Mouse (Mus musculus): ENCODE data around the gene Cd1d1. TPM values are rescaled to one million over a fixed set of nuclear protein-coding genes. Genes with fewer than 3 reads are reported as not detected.
A peak's percentile ranks its signal among the peaks of the same experiment; 100 is the strongest.
"Not testable (repeated sequence)": the region's sequence is repeated elsewhere in the genome, so short reads cannot be mapped to it uniquely, and the experiment has no call there.

The Cd1d1 gene
- total RNA-seq (2021) (100 to 1,000 TPM in 1 of 2 experiments, 10 to 100 TPM in 1; 76.1 to 352 TPM), polyA plus RNA-seq (2012; rRNA removed) (167 and 252 TPM in 2 replicates)
- long read RNA-seq, transcript Cd1d1-201 (6 exons, 1,946 nt): major isoform, 45 of 55 reads
- long read RNA-seq, partial matches to known transcripts: 4 of 55 reads
- long read RNA-seq, other reads (novel, unspliced or antisense): 5 of 55 reads

DNA sequence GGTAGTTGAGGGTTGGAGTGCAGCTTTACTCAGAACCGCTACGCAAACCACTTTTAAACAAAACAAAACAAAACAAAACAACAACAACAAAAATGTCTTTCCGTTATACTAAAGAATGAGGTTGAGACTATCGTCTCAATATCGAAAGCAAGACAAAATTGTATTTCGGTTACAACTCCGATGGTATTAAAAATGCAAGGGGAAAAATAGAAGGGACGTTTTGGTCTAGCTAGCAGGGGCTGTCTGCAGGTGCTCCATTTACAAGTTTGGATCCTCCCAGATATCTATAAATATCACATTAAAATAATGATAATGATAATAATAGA lies at the start of gene Cd1d1:
Cd1d1 (minus strand) TSS at position 27 of the 326 bp plus-strand sequence.
- no peak for DNase-seq

DNA sequence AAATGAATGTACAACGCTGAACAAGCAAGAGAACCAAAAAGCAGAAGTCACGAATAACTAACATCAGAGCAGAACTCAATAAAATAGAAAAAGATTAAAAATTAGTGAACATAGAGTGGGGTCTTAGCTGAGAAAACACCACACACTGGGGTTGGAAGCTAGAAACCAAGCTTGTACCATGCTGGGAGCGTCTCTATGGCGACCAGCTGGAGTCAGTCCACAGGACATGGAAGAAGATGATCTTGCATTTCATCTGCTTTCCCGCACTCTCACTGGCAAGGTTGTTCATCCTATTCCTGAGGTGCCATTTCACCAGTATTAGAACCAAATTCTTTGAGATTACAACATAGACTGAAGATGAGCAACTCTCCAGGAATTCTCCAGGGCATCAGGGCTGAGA lies 48.6 kb upstream of the Cd1d1 start:
- DNase-seq: no peak

DNA sequence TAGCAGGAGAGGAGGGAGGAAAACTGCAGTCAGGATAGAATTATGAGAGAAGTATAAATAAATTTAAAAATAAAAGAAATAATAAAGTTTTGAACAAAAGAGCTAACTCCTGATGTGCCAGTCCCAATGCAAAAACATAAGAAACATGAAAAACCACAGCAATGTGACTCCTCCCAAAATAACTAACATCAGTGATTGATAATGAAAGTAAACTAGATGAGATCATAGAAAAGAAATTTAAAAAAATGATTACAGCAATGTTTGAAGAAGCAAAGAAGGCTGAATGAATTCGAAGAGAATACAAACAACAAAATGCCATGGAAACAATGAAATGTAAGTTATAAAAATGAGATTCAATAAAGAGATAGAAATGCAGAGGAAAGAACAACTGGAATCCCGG lies 42.5 kb upstream of the Cd1d1 start:
- no peak for DNase-seq

DNA sequence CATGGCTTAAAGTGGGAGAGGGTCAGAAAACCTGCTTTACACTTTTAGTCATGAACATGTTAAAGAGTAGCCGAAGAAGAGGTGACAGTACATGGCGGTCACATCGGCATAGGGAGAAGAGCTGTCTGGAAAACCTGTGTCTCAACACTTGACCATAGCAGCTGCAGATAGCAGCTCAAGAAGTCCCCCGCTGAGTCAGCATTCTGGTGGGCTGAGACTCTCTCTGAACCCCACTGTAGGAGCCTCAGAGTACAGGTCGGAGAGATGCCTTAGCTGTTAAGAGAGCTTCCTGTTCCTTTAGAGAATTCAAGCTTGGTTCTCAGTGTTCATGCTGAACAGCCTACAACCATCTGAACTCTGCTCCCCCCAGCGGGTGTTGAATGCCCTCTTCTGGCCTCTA lies 39.3 kb upstream of the Cd1d1 start:
- no peak for DNase-seq

DNA sequence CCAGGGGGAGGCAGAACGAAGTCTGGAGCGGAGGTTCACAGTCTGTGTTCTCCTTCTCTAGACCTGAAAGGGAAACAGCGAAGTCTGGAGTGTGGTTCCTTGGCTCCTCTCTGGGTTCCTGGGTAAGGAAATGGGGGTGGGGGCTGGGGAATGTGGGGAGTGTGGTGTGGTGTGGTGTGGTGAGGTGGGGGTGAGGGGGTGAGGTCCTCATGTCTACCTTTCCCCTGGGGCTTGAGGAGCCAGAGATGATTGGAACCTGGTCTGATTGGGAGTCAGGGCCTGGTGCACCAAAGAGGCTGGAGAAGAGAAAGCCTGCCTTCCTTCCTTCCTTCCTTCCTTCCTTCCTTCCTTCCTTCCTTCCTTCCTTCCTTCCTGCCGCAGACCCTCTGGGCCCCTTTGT lies 34.8 kb upstream of the Cd1d1 start:
- DNase-seq: no peak

DNA sequence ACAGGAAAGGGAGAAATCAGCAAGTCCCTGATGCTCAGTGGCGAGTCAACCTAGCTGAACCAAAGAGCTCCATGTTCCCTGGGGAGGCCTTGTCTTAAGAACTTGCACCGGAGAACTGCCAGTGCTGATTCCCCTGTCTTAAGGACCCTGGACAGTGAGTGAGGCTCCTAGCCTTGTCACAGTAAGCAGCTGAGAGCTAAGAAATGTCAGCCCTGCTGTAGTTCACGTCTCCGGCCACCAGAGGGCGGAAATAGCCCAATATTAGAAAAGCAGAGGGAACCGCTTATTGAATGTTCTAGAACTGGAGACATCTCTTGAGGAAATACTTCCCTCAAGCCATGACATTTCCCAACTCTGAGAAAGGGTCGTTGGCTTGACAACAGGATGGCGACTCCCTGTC lies 34.1 kb upstream of the Cd1d1 start:
- peak; percentile 69 for DNase-seq

DNA sequence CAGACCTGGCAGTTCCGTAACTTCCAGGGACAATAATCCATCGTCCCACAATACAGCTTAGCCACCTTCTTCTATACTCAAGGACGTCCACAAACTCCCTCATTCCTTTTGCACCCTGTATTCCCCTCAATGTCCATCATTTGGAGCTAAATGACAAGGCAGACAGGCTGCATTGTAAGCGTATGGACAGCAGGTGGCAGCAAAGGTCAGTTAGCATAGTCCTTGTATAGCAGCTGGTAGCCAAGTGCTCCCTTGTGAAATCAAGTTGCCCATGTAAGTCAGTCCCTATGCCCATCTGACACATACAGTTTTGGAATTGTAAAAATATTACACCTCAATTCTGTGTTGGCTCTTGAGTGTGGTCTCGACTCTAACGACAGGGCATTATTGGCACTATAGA lies 31.6 kb upstream of the Cd1d1 start:
- DNase-seq: peak; percentile 60

DNA sequence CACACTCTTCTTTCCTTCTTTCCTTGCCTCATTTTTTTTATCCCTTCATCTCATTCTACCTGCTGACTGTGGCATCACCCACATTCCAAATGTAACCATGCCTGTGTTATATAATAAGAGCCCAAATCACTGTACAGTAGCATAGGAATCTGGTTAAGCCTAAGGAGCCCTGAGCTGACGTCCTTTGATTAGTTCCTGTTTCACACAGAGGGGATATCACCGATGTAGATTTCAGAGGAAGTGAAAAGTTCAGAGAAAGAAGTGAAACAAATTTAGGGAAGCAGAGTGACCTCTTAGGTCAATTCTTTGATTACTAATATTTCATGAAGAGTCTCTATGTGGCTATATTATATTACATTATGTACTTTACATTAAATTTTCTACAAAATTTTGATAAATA lies 18.5 kb upstream of the Cd1d1 start:
- no peak for DNase-seq

DNA sequence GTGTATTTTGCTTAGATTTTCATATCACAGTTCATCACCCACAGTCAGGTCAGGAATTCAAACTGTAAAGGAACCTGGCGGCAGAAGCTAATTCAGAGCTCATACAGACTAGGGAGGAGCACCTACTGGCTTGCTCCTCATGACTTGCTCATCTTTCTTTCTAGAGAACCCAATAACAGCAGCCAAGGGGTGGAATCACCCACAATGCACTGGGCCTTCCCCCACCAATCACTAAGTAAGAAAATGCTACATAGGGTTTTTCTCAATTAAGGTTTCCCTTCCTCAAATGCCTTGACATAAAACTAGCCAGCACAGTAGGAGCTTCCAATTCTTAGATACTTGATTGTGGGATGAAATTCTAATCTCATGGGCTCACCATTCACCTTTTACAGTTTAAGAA lies 17.8 kb upstream of the Cd1d1 start:
- DNase-seq: no peak

DNA sequence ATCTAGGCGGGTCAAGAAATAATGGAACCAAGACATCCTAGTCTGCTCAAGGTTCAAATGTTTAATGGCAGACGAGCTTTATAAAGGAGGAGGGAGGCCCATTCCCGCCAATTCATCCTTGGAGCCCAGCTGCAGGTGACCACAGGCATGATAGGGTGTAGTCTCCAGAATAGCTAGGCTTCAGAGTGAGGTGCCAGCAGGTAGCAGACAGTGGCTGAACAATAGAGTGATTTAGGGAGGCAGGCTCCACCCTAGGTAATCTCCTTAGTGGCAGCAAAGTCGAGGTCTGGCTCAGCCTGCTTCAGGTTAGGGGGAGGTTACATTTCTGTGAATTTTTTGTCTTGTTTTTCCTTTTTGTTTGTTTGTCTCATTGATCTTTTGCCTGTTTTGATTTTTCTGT lies 16.7 kb upstream of the Cd1d1 start:
- no peak for DNase-seq

DNA sequence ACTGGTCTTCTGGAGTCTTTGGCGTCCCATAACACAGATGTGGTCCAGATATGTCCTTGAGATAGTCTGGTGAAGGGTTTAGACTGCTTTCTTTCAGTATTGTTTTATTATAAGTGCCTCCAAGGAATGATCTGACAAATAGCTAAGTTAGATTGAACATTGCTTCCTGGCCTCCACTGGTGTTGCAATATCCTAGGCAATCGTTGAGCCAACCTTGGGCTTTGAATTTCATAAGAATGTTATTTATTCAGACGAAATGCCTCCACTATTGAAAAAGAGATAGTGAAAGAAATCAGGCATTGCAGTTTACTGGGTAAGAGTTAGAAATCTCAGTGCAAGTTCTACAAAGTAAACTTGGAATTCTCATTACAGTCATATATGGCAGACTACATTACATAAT lies 13.2 kb upstream of the Cd1d1 start:
- peak; percentile 41 for DNase-seq

DNA sequence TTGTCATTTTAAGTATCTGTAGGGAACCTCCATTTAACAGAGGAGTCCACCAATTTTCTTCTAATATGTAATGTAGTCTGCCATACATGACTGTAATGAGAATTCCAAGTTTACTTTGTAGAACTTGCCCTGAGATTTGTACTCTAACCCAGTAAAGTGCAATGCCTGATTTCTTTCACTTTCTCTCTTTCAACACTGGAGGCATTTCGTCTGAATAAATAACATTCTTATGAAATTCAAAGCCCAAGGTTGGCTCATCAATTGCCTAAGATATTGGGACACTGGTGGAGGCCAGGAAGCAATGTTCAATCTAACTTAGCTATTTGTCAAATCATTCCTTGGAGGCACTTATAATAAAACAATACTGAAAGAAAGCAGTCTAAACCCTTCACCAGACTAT lies 9.0 kb upstream of the Cd1d1 start:
- peak; percentile 38 for DNase-seq

DNA sequence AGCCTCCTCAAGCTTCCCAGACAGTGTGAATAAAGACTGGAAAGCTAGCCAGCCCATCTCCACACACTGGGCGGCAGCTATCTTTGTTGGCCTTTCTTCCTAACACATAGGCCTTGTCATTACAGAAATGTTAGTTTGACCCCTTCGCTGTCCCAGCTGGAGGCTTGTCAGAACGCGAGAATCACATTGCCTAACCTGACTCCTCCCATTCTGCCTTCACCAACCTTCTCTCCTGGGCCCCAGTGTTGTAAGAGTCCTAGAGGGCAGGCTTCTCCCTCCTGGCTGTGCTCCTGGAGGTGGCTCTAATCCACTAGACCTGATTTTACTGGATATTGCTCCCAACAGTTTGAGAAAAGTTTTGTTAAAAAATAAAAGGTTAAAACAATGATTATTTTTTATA lies 1.4 kb upstream of the Cd1d1 start:
- DNase-seq: peak; percentile 63

DNA sequence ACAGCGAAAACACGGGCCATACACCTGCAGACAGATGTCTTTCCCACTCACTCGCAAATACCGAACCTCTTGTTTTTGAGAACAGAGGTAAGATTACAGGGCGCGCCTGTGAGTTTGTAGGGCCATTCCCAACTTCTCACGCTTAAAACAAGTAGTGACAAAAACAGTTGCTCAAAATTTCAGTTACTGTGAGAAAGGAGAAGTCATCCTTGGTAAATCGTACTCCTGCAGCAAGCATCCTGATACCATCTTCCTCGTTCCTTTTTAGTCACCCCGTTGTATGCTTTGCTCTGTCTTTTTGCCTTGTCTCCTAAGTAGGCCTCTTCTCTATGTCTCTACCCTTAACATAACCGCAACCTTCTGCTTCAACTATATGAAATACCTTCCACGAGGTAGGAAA lies 810 bp upstream of the Cd1d1 start:
- no peak for DNase-seq

DNA sequence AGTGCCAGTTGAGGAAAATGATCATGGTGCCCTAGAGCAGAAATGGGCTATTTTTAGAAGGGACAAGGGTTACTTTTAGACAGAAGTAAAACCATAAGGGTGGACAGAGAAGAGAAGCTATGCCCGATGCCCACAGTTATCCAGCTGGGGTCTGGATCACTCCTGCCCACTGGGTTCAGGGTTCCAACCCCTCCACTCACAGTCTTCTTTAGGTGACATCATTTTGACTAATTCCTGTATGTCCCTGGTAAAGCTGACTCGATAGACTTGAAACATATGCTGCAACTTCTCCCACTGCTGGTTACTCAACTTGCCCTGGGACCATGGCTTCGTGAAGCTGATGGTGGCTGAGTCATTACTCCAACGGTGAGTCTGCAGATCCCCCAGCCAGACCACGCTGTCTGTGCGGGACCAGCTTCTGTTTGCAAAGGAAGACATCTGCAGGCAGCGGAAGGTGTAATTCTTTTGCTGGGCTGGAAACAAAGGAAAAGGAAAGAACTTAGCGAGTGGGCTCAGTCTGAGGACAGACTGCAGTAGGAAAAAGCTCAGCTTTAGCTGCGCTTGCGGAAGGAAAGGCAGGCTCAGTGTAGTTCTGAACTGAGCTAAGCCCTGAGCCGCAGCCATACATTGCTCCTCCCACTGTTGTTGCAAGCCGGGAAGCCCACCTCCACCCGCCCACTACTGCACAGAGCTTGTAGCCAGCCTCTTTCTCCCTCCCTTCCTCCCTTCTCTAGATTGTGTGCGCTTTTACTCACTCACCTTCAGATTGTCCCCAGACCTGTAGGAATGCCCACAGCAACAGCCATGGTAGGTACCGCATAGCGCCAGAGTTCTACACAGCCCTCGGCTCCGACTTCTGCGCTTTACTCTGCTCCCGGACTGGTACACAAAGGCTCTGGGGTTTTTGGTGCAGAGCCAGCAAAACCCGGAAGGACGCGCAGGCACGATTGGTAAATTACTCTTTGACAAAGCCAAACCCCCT lies 517 bp downstream of the Cd1d1 start:
- peak; percentile 86 for DNase-seq

DNA sequence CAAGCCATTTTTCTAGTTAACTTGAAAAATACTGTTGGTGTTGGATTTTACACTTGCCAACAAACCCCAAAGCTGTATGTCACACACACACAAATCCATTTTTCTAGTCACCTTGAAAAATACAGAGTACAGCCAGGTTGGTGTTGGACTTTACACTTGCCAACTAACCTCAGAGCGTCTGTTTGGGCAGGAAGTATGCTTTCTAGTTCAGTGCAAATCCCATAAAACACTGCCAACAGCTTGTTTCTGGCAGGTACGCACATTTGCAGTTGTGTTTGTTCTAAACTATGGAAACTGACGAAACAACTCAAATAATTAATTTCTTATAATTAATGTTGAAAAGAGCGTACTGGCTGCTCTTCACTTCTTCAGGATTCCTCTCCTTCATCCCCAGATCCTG lies 3.1 kb downstream of the Cd1d1 start:
- DNase-seq: no peak

DNA sequence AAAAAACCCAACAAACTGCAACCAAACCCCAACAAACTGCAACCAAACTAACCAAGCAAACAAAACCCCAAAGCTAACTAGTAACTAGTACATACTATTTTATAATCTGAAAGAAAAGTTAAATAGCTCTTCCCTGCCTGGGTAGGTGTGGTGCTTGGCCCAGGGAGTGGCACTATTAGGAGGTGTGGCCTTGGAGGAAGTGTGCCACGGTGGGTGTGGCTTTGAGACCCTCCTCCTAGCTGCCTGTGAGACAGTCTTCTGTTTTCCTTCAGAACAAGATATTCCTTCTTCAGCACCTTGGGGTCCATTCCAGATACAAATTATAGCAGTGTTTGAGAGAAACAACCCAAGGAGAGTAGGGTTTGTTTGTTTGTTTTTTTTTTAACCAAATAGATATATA lies 3.9 kb downstream of the Cd1d1 start:
- no peak for DNase-seq

DNA sequence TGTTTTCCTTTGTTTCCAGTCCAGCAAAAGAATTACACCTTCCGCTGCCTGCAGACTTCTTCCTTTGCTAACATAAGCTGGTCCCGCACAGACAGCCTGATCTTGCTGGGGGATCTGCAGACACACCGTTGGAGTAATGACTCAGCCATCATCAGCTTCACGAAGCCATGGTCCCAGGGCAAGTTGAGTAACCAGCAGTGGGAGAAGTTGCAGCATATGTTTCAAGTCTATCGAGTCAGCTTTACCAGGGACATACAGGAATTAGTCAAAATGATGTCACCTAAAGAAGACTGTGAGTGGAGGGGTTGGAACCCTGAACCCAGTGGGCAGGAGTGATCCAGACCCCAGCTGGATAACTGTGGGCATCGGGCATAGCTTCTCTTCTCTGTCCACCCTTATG lies 12.3 kb downstream of the Cd1d1 start:
- DNase-seq: not testable (repeated sequence)

DNA sequence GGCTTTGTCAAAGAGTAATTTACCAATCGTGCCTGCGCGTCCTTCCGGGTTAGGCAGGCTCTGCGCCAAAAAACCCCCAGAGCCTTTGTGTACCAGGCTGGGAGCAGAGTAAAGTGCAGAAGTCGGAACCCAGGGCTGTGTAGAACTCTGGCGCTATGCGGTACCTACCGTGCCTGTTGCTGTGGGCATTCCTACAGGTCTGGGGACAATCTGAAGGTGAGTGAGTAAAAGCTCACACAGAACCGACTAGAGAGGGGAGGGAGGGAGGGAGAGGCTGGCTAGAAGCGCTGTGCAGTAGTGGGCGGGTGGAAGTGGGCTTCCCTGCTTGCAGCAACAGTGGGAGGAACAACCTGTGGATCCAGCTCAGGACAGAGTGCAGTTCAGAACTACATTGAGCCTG lies 12.8 kb downstream of the Cd1d1 start:
- no peak for DNase-seq

DNA sequence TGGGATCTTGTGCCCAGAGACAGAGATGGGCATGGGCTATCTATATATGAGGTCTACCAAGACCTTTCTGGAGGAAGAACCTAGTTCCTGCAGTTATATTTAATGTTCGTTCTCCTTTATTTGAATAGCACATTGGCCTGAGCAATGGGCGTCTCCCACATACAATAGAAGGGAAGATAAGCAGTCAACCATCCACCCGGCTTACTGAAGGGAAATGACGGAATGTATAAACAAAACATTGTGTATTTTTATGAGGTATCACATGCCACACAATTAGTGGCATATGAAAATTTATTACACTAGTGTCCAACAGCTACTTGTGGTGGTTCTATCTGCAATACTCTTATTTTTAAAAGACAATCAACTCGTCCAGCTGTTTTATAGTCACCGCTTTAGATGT lies 15.9 kb downstream of the Cd1d1 start:
- DNase-seq: no peak

DNA sequence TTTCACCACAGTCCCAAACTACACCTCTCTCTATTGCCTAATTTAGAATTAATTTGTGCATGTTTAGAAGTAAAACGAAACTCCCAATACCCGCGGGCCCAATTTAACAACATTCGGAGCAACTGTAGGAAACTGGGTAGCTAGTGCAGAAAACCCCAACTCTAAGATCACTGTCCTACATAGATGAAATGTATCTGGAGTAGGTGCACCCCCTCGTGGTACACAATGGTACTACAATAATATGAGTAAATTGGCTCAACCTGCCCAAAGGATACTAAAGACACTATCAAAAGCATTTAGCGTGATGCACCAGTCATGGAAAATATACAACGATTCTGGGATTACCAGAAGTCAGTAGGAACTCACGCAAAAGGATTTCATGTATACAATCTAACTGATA lies 22.7 kb downstream of the Cd1d1 start:
- peak; percentile 69 for DNase-seq

DNA sequence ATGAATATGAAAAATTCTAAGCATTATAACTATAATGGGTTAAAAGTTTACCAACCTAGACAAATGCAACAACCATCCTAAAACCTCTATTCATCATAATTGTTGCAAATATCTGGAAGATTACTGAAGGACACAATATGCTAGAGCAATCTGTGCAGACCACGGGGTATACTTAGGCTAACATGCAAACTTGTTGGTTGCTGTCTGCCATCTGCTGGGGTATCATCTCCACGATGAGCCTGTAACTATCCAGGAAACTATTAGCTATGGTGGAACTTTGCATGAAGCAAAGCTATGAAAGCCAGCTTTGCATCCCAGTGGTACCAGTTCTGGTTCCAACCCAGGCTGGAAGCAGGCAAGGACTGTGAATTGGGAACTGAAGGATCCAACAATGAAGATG lies 24.1 kb downstream of the Cd1d1 start:
- DNase-seq: no peak

DNA sequence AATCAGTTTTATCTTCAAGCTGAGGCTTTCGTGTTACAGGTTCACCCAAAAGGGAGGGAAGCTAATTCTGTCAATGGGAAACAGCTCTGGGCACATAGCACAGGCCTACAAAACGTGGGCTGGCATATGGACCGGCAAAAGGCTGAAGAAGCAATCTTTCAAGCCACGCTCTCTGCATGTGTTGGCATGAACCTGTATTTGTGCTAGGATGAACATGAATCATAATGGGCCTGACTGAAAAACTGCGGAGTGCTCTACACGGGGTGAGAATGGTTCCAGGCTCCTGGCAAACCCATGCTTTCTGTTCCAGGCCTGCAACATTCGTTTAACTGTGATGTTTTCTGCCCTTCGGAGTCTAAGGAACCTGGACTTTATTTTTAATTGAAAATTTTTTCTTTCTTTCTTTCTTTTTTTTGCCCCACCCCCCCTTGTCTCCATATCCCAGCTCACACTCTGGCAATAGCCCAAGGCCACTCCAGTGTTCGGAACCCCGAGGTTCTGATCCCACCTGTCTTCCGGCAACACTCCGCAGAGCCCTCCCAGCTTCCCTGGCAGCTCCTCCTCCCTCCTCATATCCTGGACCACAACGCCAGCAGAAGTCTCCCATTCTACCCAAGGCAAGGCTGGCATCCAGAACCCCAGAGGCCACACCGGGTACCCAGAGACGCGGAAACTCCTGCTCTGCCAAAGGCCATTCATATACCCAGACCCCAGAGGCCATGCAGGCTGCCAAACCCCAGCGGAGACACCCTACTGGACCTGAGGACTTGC lies 36.4 kb downstream of the Cd1d1 start:
- no peak for DNase-seq
